Mouse (Mus musculus) WW6 (cell line): ENCODE measurements at regions not wholly inside any gene's neighbourhood (a gene's known extent, or its start where the extent isn't known, plus 50 kb on each side); places are given as distances from the start of the nearest gene placed in this dataset.

Experiments used
- DNase-seq: peaks from one replicate; pipeline ENCODE4 v3.0.0-alpha.2; 2013; ENCODE audit warnings: low read depth, low spot score

GRCm38 (mm10) chr13:114679703-114680378 is 138.2 kb upstream of the Mocs2 start:
- DNase-seq, result no peak

- DNase-seq, result no peak
Observed at GRCm38 (mm10) chr13:114680379-114680733, 137.7 kb upstream of the Mocs2 start.

DNA sequence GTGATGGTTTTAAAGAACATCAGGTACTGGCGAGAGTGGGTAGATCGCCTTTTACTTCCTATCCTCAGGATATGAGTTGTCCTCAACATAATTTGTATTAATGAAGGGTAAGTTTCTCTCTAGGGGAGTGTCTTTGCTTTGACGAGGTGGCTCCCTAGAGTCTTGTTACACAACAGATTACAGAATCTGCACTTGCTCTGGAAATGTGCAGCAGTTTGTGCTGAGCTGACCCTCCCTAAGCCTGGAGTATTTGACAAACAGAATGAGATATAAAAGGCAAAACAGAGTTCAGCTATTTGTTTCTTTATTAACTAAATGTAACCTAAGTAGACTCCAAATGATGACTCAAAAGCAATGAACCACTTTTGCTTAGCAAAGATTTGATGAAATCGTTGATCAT is 136.8 kb upstream of the Mocs2 start:
- DNase-seq, result no peak

DNA sequence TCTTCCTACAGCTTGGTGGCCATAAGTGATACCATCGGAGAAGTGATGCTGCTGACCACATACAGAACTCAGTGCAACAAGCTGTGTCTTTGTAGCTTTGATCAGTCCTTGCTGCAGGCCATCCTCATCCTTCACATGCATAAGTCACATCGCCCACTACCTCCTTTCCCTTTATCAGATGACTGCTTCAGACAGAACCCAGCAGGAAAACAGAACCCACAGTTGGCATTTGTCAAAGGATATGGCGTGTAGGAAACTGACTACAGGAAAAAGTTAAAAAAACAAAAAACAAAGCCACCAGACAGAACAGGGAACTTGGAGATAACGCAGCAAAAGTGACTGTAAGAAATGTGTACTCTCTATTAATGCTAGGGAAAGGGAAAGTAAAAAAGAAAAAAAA is 136.1 kb upstream of the Mocs2 start:
- no peak for DNase-seq

- DNase-seq, result no peak
Observed at GRCm38 (mm10) chr13:114682891-114683290, 135.1 kb upstream of the Mocs2 start.

- no peak for DNase-seq
Observed at GRCm38 (mm10) chr13:114684298-114684697, 133.7 kb upstream of the Mocs2 start.

DNA sequence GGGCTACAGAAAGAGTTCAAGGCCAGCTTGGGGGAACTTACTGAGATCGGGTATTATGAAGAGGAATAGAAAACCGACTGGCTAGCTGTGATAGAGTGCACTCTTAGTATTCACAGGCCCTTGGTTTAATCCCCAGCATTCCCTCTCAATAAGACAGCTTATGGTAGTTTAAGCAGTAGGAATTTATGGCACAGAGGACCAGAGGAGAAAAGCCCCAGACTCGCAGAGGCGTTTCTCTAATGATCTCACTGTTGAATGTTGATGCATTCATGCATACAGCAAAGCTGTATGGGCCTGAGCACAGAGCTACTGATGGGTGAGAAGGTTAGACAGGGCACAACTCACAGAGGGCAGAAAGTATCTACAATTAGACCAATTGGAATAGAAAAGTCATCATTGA is 132.7 kb upstream of the Mocs2 start:
- DNase-seq, result no peak

- no peak for DNase-seq
Observed at GRCm38 (mm10) chr13:114712601-114713000, 105.4 kb upstream of the Mocs2 start.

GRCm38 (mm10) chr13:114719771-114720170 is 98.3 kb upstream of the Mocs2 start:
- DNase-seq, result no peak

- DNase-seq, result no peak
Observed at GRCm38 (mm10) chr13:114726828-114727227, 91.2 kb upstream of the Mocs2 start.

GRCm38 (mm10) chr13:114735066-114735465 is 83.0 kb upstream of the Mocs2 start:
- DNase-seq, result no peak

GRCm38 (mm10) chr13:114736066-114736465 is 82.0 kb upstream of the Mocs2 start:
- no peak for DNase-seq

DNA sequence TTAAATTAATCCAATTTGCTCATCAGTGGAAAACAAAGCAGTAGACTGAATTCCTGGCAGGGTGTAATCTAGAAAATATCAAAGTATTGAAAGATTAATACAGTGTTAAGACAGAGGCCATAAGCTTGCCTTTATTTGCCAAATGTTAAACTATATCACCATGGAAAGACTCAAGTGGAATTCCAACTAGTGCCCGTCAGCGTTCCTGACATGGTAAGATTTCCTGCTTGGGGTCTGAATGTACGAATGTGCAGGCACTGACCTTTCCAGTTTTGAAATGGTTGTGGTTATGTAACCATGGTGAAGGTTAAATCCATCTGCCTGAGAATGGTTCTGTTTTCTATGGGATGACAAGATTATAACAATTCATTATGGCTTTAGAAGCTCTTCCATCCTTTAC is 75.5 kb upstream of the Mocs2 start:
- DNase-seq, result no peak

- DNase-seq, result no peak
Observed at GRCm38 (mm10) chr13:114745814-114746213, 72.2 kb upstream of the Mocs2 start.

DNA sequence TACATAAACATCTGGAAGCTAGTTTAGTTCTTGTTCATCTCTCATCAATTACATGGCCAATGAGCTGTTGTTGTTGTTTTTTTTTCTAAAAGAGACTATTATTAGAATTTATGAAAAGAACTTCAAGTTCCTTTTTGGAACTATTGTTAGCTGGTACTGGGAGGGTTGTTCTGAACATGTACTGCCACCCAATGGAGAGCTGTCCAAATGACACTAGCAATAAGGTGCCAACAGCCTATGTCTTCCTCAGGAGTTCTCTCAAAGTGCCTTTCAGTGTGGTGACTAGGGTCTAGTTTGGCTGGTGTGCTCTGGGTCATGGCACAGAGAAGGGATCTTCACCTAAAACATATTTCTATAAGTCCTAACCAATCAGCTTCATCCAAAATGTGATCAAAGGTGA is 60.6 kb upstream of the Mocs2 start:
- DNase-seq, result no peak

- no peak for DNase-seq
Observed at GRCm38 (mm10) chr13:114759886-114760285, 58.1 kb upstream of the Mocs2 start.

DNA sequence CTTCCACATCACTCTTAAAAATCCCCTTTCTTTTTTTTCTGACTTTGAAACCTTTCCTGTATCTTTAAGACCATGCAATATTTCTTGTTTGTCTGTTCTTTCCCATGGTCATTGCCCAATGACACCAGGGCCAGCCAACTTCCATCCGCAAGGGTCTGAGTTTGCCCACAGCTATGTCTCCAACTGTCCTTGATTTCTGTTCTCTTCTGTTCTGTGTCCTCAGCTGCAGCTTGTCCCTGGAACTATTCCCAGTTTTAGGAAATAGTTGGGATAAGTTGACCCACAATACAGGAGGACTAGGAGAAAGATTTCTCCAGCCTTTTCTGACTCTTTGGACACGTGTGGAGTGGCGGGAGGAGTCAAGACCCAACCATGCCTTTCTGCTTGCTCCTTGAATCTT is 57.1 kb upstream of the Mocs2 start:
- no peak for DNase-seq
